Mouse (Mus musculus) olfactory bulb, adult 2 months (tissue): ENCODE data around the gene Jam2.

Source experiments
- CTCF ChIP-seq: fragments of 200-500 bp; IDR thresholded peaks from 2 replicates; pipeline ENCODE4 v1.5.1; 2012; ENCODE audit warnings: low read depth, mild to moderate bottlenecking, low read length, moderate library complexity; ENCODE audit not compliant: insufficient read depth
- POLR2A ChIP-seq: fragments of 200-500 bp; IDR thresholded peaks from 2 replicates; pipeline ENCODE4 v1.6.1; 2012; ENCODE audit warnings: mild to moderate bottlenecking, low read depth, low read length, moderate library complexity; ENCODE audit not compliant: insufficient read depth

GRCm38 (mm10) chr16:84817423-84817822 is 43.5 kb downstream of the Jam2 start:
- TF ChIP-seq POLR2A (no peak), CTCF (no peak)
